Mouse (Mus musculus) midbrain, embryonic 15.5 days (tissue): ENCODE data around the gene Vmn2r62. TPM values are rescaled to one million over a fixed set of nuclear protein-coding genes. Genes with fewer than 3 reads are reported as not detected.
"Not testable (repeated sequence)": the region's sequence is repeated elsewhere in the genome, so short reads cannot be mapped to it uniquely, and the experiment has no call there.

Experiments
- ATAC-seq: fragments of 200-750 bp; cut with Nextera tagmentation; replicated peaks from 2 replicates; pipeline ENCODE4 v1.8.0; 2017; ENCODE audit warnings: moderate TSS enrichment
- H3K27ac ChIP-seq: fragments of 300-500 bp; sonication (generic); 2 replicates; pipeline ENCODE4 v1.5.1; 2015; ENCODE audit warnings: mild to moderate bottlenecking, inconsistent platforms
- H3K27me3 ChIP-seq: fragments of 300-500 bp; sonication (generic); replicated peaks from 2 replicates; pipeline ENCODE4 v1.6.1; 2015; ENCODE audit warnings: inconsistent platforms
- H3K36me3 ChIP-seq: fragments of 300-500 bp; sonication (generic); replicated peaks from 2 replicates; pipeline ENCODE4 v1.6.1; 2015; ENCODE audit warnings: inconsistent platforms
- H3K4me1 ChIP-seq: fragments of 300-500 bp; sonication (generic); 2 replicates; pipeline ENCODE4 v1.6.1; 2015; ENCODE audit warnings: inconsistent platforms
- H3K4me2 ChIP-seq: fragments of 300-500 bp; sonication (generic); 2 replicates; pipeline ENCODE4 v1.6.1; 2015; ENCODE audit warnings: inconsistent platforms, mild to moderate bottlenecking, moderate library complexity
- H3K4me3 ChIP-seq: fragments of 300-500 bp; sonication (generic); 2 replicates; pipeline ENCODE4 v1.5.1; 2015; ENCODE audit warnings: mild to moderate bottlenecking, inconsistent platforms
- H3K9ac ChIP-seq: fragments of 300-500 bp; sonication (generic); 2 replicates; pipeline ENCODE4 v1.6.1; 2015; ENCODE audit warnings: mild to moderate bottlenecking, inconsistent platforms
- H3K9me3 ChIP-seq: fragments of 300-500 bp; sonication (generic); 2 replicates; pipeline ENCODE4 v1.6.1; 2016; ENCODE audit warnings: inconsistent platforms
- WGBS: fragments of 180-500 bp; shearing (Covaris S2); methylation state at CpG from one replicate; pipeline ENCODE4 v1.1.7; 2015; ENCODE audit warnings: mixed read lengths; 5-methylcytosine and 5-hydroxymethylcytosine counted together
- polyA plus RNA-seq: library from polyadenylated mRNA; unstranded; fragments of >200 nt; fragmentation: Nextera tagmentation; extraction: Ambion mirVana; gene quantifications from 2 replicates; pipeline ENCODE4 v1.2.1, GENCODE M21; 2015

The Vmn2r62 gene
- polyA plus RNA-seq, result not detected in 2 replicates

- ATAC-seq, H3K36me3 ChIP-seq, H3K9me3 ChIP-seq, H3K4me1 ChIP-seq, H3K9ac ChIP-seq, H3K27me3 ChIP-seq, H3K27ac ChIP-seq, H3K4me2 ChIP-seq, H3K4me3 ChIP-seq: not testable (repeated sequence)
- no CpG with 5 or more reads among the region's 1 CpGs for WGBS
Observed at GRCm38 (mm10) chr7:42793425-42793824, at the start of gene Vmn2r62. TSS of gene Vmn2r62 (minus strand) at chr7:42793525.

GRCm38 (mm10) chr7:42838366-42838765 is 45.0 kb upstream of the Vmn2r62 start:
- H3K4me2 ChIP-seq, H3K4me1 ChIP-seq, H3K27ac ChIP-seq, H3K9ac ChIP-seq, H3K27me3 ChIP-seq, ATAC-seq, H3K9me3 ChIP-seq, H3K4me3 ChIP-seq, H3K36me3 ChIP-seq: not testable (repeated sequence)

DNA sequence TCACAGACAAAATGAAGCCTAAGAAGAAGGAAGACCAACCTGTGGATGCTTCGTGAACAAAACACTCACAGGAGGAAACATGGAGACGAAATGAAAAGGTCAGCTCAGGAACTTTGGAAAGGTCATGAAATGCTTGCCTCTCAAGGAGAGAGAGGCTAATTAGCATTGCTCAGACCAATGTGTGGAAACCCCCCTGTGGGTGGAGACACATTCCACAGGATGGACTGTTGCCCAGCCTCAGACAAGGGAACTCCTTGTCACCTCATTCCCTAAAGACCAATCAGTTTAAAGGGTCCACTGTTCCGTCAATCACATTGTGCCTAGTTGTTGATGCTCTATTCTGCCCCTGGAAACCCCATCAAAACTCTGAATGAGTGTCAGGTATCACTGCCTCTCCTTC is 38.9 kb upstream of the Vmn2r62 start:
- Histone ChIP-seq H3K9ac (no peak overlapping the region), H3K4me2 (no peak overlapping the region), H3K27me3 (no peaks in the 10 kb centered on the region), H3K36me3 (no peaks in the 10 kb centered on the region), H3K4me1 (no peaks in the 10 kb centered on the region), H3K9me3 (0 out of 2 replicates have a peak, but pooled peaks cover 11% of the 10 kb centered on the region), H3K4me3 (no peak overlapping the region), H3K27ac (no peak overlapping the region)
- 73% methylated on average over 3 of the region's 3 CpGs for WGBS
- no peak for ATAC-seq

- H3K9me3 ChIP-seq, result 0 out of 2 replicates have a peak, but pooled peaks cover 7% of the 10 kb centered on the region
- H3K4me2 ChIP-seq, result no peak overlapping the region
- H3K27me3 ChIP-seq, result no peaks in the 10 kb centered on the region
- WGBS, result 52% methylated on average over 20 of the region's 20 CpGs
- no peak overlapping the region for H3K27ac ChIP-seq
- no peaks in the 10 kb centered on the region for H3K36me3 ChIP-seq
- no peak overlapping the region for H3K4me3 ChIP-seq
- ATAC-seq, result no peak
- no peaks in the 10 kb centered on the region for H3K4me1 ChIP-seq
- no peak overlapping the region for H3K9ac ChIP-seq
Observed at GRCm38 (mm10) chr7:42749836-42750235, 43.5 kb downstream of the Vmn2r62 start.

DNA sequence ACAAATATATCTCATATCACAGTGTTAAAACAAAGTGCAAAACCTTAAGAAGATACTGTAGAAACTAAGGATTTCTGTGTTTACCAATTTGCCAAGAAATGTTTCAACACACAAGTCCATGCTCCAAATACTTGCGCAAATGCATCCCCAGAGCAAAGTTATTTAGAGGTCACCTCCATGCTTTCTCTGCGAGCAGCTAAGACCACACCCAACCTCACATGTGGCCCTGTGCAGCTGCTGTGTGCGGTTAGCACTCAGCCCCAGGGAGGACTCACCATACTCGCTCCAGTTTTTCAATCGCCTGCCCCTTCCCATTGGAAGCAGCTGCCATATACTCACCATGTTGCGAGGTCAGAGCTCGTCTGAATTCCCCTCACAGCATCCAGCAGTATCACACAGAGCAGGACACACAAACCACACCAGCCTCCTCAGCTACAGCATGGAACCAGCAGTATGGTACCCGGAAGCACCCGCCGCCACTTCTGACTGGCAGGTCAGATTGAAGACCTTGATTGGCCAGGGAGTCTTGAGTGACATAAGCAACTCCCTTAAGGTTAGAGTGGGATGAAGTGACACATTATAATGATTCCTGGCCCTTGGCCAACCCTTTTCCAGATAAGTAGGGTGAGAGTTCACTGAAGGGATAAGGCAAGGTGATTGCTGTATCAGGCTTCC is 54.7 kb downstream of the Vmn2r62 start:
- Histone ChIP-seq H3K9me3 (peaks cover 3% of the 10 kb centered on the region; the same call in 1 of the 2 replicates), H3K4me1 (no peaks in the 10 kb centered on the region), H3K27me3 (no peaks in the 10 kb centered on the region), H3K4me2 (no peak overlapping the region), H3K4me3 (no peak overlapping the region), H3K27ac (no peak overlapping the region), H3K36me3 (no peaks in the 10 kb centered on the region), H3K9ac (no peak overlapping the region)
- 88% methylated on average over 10 of the region's 10 CpGs for WGBS
- no peak for ATAC-seq

DNA sequence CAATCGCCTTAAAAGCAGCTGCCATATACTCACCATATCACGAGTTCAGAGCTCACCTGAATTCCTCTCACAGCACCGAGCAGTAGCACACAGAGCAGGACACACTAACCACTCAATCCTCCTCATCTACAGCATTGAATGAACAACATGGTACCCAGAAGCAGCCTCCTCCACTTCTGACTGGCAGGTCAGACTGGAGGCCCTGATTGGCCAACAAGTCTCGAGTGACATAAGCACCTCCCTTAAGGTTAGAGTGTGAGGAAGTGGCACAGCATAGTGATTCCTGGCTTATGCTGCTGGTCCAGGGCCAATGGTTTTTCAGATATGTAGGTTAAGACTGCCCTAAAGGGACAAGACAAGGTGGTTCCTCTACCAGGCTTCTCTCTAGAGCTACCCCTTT is 66.4 kb downstream of the Vmn2r62 start, which contains the start of gene Gm17067:
TSS of gene Gm17067 (minus strand) at position 101 of the 400 bp plus-strand sequence.
- H3K4me2 ChIP-seq, H3K9me3 ChIP-seq, H3K27me3 ChIP-seq, H3K9ac ChIP-seq, H3K4me3 ChIP-seq, H3K36me3 ChIP-seq, H3K27ac ChIP-seq, H3K4me1 ChIP-seq, ATAC-seq: not testable (repeated sequence)
- WGBS, result 89% methylated on average over 4 of the region's 4 CpGs

Other genes with a start within 250 kb of the Vmn2r62 start
- not detected in 2 replicates for gene Gm21028, start 214.9 kb downstream of the Vmn2r62 start, polyA plus RNA-seq
- gene Zfp977, start 201.0 kb downstream of the Vmn2r62 start, polyA plus RNA-seq, result 1.9 and 2.1 TPM in 2 replicates
- gene Zfp976, start 150.9 kb downstream of the Vmn2r62 start, polyA plus RNA-seq, result 2.2 and 2.7 TPM in 2 replicates
- gene Zfp975, start 100.8 kb downstream of the Vmn2r62 start, polyA plus RNA-seq, result 7.3 and 7.7 TPM in 2 replicates
- not detected in 2 replicates for gene Gm17067, start 66.5 kb downstream of the Vmn2r62 start, polyA plus RNA-seq
- gene Gm2381, start 73.7 kb upstream of the Vmn2r62 start, polyA plus RNA-seq, result not detected in 2 replicates
- gene Vmn2r63, start 140.3 kb upstream of the Vmn2r62 start, polyA plus RNA-seq, result not detected in 2 replicates
- gene Gm9268, start 225.2 kb upstream of the Vmn2r62 start, polyA plus RNA-seq, result not detected in 2 replicates